Mouse (Mus musculus) embryonic facial prominence, embryonic 14.5 days (tissue): ENCODE results near the gene Tyrp1. TPM values are rescaled to one million over a fixed set of nuclear protein-coding genes. Genes with fewer than 3 reads are reported as not detected.

ENCODE experiments used
- ATAC-seq: fragments of 200-750 bp; cut with Nextera tagmentation; 2 replicates; pipeline ENCODE4 v1.8.0; 2017; ENCODE audit warnings: low read depth, moderate number of reproducible peaks, moderate TSS enrichment
- DNase-seq: peaks from one replicate; pipeline ENCODE4 v3.0.0-alpha.2; 2015; ENCODE audit warnings: low spot score
- H3K27ac ChIP-seq: fragments of 300-500 bp; sonication (generic); replicated peaks from 2 replicates; pipeline ENCODE4 v1.5.1; 2014; ENCODE audit warnings: low read depth, mild to moderate bottlenecking, low read length, moderate library complexity
- H3K27me3 ChIP-seq: fragments of 300-500 bp; sonication (generic); replicated peaks from 2 replicates; pipeline ENCODE4 v1.6.1; 2014; ENCODE audit warnings: low read length; ENCODE audit not compliant: control insufficient read depth, insufficient read depth
- H3K36me3 ChIP-seq: fragments of 300-500 bp; sonication (generic); 2 replicates; pipeline ENCODE4 v1.6.1; 2014; ENCODE audit warnings: low read length, mixed read lengths; ENCODE audit not compliant: control insufficient read depth, insufficient read depth
- H3K4me1 ChIP-seq: fragments of 300-500 bp; sonication (generic); 2 replicates; pipeline ENCODE4 v1.6.1; 2014; ENCODE audit warnings: antibody characterized with exemption, low read length; ENCODE audit not compliant: control insufficient read depth, insufficient read depth
- H3K4me2 ChIP-seq: fragments of 300-500 bp; sonication (generic); 2 replicates; pipeline ENCODE4 v1.6.1; 2014; ENCODE audit warnings: low read depth, mild to moderate bottlenecking, low read length, moderate library complexity, mixed read lengths
- H3K4me3 ChIP-seq: fragments of 300-500 bp; sonication (generic); 2 replicates; pipeline ENCODE4 v1.5.1; 2014; ENCODE audit warnings: low read depth, mild to moderate bottlenecking, low read length
- H3K9ac ChIP-seq: fragments of 300-500 bp; sonication (generic); 2 replicates; pipeline ENCODE4 v1.6.1; 2014; ENCODE audit warnings: low read depth, mild to moderate bottlenecking, low read length, moderate library complexity, mixed read lengths
- H3K9me3 ChIP-seq: fragments of 300-500 bp; sonication (generic); 2 replicates; pipeline ENCODE4 v1.6.1; 2016; ENCODE audit warnings: low read length; ENCODE audit not compliant: control insufficient read depth
- WGBS: fragments of 180-500 bp; shearing (Covaris S2); extraction: QIAGEN DNeasy Blood & Tissue Kit; methylation state at CpG from one replicate; pipeline ENCODE4 v1.1.7; 2014; 5-methylcytosine and 5-hydroxymethylcytosine counted together
- polyA plus RNA-seq: library from polyadenylated mRNA; unstranded; fragments of >200 nt; fragmentation: Nextera tagmentation; extraction: Ambion mirVana; gene quantifications from 2 replicates; pipeline ENCODE4 v1.2.1, GENCODE M21; 2014

Tyrp1 gene
- 0.79 and 1.9 TPM in 2 replicates for polyA plus RNA-seq

DNA sequence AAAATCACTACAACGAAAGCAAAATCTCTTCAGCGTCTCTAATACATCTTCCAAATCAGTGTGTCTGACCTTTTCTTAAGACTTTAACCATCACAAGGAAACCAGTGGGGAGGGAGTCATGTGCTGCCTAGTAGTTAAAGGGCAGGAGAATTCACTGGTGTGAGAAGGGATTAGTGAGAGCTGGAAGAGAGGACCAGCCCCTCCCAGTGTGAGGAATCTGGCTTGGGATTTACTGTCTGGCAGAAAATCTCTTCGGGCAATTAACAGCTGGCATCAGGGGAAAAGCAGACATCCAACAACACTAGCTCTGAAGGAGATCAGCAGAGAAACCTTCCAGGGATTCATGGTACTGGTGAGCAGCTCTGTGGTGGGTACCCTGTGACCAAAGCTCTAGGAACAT, at the start of gene Tyrp1:
TSS of gene Tyrp1 (plus strand) at position 74 of the 400 bp plus-strand sequence.
- WGBS: 48% methylated on average over 3 of the region's 3 CpGs
- H3K4me1 ChIP-seq: no peaks in the 10 kb centered on the region
- H3K4me3 ChIP-seq: no peak within 1 kb of the TSS
- H3K27me3 ChIP-seq: no peaks in the 10 kb centered on the region
- DNase-seq (peak; percentile 13), ATAC-seq (no peak)
- no peaks in the 10 kb centered on the region for H3K9me3 ChIP-seq
- no peak within 1 kb of the TSS for H3K4me2 ChIP-seq
- no peaks in the 10 kb centered on the region for H3K36me3 ChIP-seq
- H3K27ac ChIP-seq: no peak within 1 kb of the TSS
- H3K9ac ChIP-seq: no peak within 1 kb of the TSS

DNA sequence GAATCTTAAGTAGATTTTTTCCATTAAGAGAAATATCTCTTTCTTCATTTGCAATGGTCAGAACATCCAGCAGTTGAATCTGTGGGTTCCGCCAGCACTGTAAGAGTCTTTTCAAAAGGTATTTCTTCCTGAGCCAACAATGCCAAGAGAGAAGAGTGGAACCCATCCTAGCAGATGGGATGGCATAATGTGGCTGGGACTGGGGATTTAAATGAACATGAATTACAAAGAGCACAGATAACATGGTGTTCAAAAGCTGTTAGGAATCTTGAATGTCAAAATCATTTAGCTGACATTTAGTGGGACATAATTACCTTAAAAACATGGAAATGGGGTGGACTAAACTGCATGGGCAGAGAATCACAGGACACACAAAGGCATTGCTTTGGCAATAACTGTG, 45.6 kb upstream of the Tyrp1 start:
- Histone ChIP-seq H3K27ac (no peak overlapping the region), H3K4me1 (no peaks in the 10 kb centered on the region), H3K9ac (no peak overlapping the region), H3K9me3 (no peaks in the 10 kb centered on the region), H3K4me2 (no peak overlapping the region), H3K4me3 (no peak overlapping the region), H3K36me3 (no peaks in the 10 kb centered on the region), H3K27me3 (no peaks in the 10 kb centered on the region)
- ATAC-seq: no peak
- DNase-seq: no peak
- 95% methylated on average over 1 of the region's 1 CpGs for WGBS

GRCm38 (mm10) chr4:80819511-80819910, 14.4 kb upstream of the Tyrp1 start:
- Histone ChIP-seq H3K27ac (no peak overlapping the region), H3K4me2 (no peak overlapping the region), H3K9ac (no peak overlapping the region), H3K4me3 (no peak overlapping the region), H3K9me3 (no peaks in the 10 kb centered on the region), H3K36me3 (no peaks in the 10 kb centered on the region), H3K4me1 (no peaks in the 10 kb centered on the region), H3K27me3 (no peaks in the 10 kb centered on the region)
- no peak for DNase-seq
- ATAC-seq: no peak

DNA sequence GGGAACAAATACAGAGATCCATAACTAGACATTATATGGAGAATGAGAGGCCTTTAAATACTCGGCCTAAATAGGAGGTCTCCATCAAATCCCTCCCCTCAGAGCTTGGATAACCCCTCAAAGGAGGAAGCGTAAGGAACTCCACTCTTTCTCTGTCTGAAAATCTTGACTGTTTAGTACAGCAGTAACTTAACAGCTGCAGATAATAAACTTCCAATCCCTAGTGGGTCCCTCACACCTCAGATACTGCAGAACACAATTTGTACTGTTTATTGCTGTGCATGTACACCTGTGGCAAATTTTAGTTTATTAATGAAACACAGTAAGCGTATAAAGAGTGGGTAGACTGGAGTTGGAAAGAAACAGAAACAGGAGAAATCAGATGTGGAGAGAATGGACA, 12.0 kb upstream of the Tyrp1 start:
- no peaks in the 10 kb centered on the region for H3K4me1 ChIP-seq
- DNase-seq: no peak
- 77% methylated on average over 3 of the region's 3 CpGs for WGBS
- H3K9me3 ChIP-seq: no peaks in the 10 kb centered on the region
- H3K27ac ChIP-seq: no peak overlapping the region
- H3K36me3 ChIP-seq: no peaks in the 10 kb centered on the region
- no peak overlapping the region for H3K9ac ChIP-seq
- ATAC-seq: no peak
- H3K4me2 ChIP-seq: no peak overlapping the region
- no peaks in the 10 kb centered on the region for H3K27me3 ChIP-seq
- H3K4me3 ChIP-seq: no peak overlapping the region

DNA sequence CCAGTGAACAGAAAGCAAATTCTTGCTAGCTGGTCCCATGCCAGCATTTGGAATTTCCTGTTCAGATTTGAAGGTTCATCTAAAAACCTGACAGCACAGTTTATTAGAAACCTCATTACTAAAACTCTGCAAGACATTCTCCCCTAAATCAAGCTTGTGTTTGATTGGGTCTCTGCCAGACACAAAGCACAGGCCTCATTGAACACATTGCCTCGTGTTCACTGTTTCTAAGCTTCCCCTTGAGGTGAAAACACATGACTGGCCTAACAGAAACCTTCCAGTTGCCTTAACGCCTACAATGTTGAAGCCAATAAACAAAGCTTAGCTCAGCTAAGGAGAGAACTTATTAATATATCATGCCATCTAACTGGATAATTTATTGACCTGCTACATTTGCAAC, 5.7 kb upstream of the Tyrp1 start:
- H3K4me2 ChIP-seq: no peak overlapping the region
- no peak overlapping the region for H3K9ac ChIP-seq
- H3K27ac ChIP-seq: no peak overlapping the region
- no peak overlapping the region for H3K4me3 ChIP-seq
- ATAC-seq (no peak), DNase-seq (peak; percentile 11)
- H3K9me3 ChIP-seq: no peaks in the 10 kb centered on the region
- no peaks in the 10 kb centered on the region for H3K27me3 ChIP-seq
- no peaks in the 10 kb centered on the region for H3K4me1 ChIP-seq
- WGBS: 45% methylated on average over 2 of the region's 2 CpGs
- H3K36me3 ChIP-seq: no peaks in the 10 kb centered on the region

GRCm38 (mm10) chr4:80839317-80839716, 5.4 kb downstream of the Tyrp1 start:
- 73% methylated on average over 4 of the region's 4 CpGs for WGBS
- DNase-seq: no peak
- ATAC-seq: no peak

DNA sequence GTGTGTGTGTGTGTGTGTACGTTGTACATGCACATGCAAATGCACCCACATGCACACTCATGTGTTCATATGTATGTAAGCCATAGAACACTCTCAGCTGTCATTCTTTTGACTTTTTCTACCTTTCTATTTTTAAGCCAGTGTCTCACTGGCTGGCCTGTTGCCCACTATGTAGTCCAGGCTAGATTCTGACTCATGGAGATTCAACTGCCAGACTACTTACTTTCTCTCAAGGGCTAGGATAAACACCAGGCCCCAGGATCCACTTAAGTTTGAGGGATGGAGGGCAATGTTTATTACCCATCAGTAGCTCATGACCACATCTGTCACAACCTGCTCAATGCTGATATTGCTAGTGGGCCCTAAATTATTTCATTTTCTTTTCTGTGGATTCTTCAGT, 8.1 kb downstream of the Tyrp1 start:
- 81% methylated on average over 1 of the region's 1 CpGs for WGBS
- no peak overlapping the region for H3K4me3 ChIP-seq
- ATAC-seq (no peak), DNase-seq (no peak)
- no peaks in the 10 kb centered on the region for H3K36me3 ChIP-seq
- H3K9me3 ChIP-seq: no peaks in the 10 kb centered on the region
- no peaks in the 10 kb centered on the region for H3K4me1 ChIP-seq
- H3K27me3 ChIP-seq: no peaks in the 10 kb centered on the region
- H3K4me2 ChIP-seq: no peak overlapping the region
- H3K9ac ChIP-seq: no peak overlapping the region
- H3K27ac ChIP-seq: no peak overlapping the region

More at GRCm38 (mm10) chr4:80839317-80839716, 5.4 kb downstream of the Tyrp1 start:
- Histone ChIP-seq H3K36me3 (no peaks in the 10 kb centered on the region), H3K4me3 (no peak overlapping the region), H3K4me1 (no peaks in the 10 kb centered on the region), H3K9ac (no peak overlapping the region), H3K4me2 (no peak overlapping the region), H3K9me3 (no peaks in the 10 kb centered on the region), H3K27me3 (no peaks in the 10 kb centered on the region), H3K27ac (no peak overlapping the region)

DNA sequence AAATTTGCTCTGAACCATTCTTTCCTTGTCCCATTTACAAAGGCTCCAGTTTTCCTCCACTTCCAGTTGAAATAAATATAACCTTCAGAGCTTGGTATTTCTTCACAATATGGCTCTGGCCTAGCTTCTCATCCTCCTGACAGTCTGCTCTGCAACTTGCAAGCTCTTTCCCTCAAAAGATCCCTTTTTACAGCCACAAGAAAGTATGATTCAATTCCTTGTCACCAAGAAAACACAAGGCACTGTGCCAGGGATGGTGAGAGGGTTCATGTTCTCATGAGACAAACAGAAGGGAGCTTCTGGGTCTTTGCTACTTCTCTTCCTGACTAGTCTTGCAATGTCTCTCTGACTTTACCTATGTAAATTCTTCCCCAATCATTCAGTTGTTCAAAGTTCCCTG, 9.8 kb downstream of the Tyrp1 start:
- Histone ChIP-seq H3K4me3 (no peak overlapping the region), H3K9ac (no peak overlapping the region), H3K27me3 (no peaks in the 10 kb centered on the region), H3K36me3 (no peaks in the 10 kb centered on the region), H3K4me2 (no peak overlapping the region), H3K27ac (no peak overlapping the region), H3K9me3 (no peaks in the 10 kb centered on the region), H3K4me1 (no peaks in the 10 kb centered on the region)
- ATAC-seq (no peak), DNase-seq (no peak)

- WGBS: 67% methylated on average over 3 of the region's 3 CpGs
- no peaks in the 10 kb centered on the region for H3K9me3 ChIP-seq
Measured at GRCm38 (mm10) chr4:80846052-80846451, 12.1 kb downstream of the Tyrp1 start.

More at GRCm38 (mm10) chr4:80846052-80846451, 12.1 kb downstream of the Tyrp1 start:
- Histone ChIP-seq H3K4me3 (no peak overlapping the region), H3K9ac (no peak overlapping the region), H3K27ac (no peak overlapping the region), H3K36me3 (no peaks in the 10 kb centered on the region), H3K27me3 (no peaks in the 10 kb centered on the region), H3K4me2 (no peak overlapping the region), H3K4me1 (no peaks in the 10 kb centered on the region)
- ATAC-seq (no peak), DNase-seq (no peak)
